ENCODE assay signal across 9 mouse cellular contexts in the genomic region with DNA sequence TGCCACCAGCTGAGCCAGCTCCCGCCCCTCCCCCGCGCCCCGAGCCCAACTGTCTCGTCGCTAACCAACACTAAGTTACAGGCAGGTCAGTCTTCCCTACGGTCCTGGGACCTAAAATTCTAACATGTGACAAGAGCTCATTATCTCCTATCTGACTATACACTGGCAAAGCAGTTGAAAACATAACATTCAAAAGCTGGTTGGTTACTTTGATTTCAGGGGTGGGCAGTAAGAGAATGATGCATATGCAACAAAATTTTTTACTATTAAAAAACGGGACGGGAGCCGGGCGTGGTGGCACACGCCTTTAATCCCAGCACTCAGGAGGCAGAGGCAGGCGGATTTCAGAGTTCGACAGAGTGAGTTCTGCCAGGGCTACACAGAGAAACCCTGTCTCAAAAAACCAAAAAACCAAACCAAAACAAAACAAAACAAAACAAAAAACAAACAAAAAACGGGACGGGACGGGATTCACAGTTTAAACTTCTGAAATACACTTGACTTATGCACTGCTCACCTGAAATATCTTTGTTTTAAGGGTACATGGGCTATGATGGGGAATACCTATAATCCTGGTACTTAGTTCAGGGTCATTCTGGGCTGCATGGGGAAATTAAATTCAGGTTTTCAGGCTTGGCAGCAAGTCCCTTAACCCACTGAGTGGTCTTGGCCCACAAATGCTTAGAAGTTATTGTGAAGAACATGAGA. TPM values are rescaled to one million over a fixed set of nuclear protein-coding genes. Genes with fewer than 3 reads are reported as not detected.
DNase-seq lines count a peak whose midpoint lies in the region; ATAC-seq and TF ChIP-seq lines count a peak whose summit lies in the region.
"Had no signal": no experiment of that assay in that cellular context is flagged by ENCODE, and none has a peak within 500 bp of the region (broad histone marks: within the 10 kb centered on the region; RNA-seq: fewer than 3 reads in every experiment).

No protein-coding gene starts in this region.

- H3K27me3 ChIP-seq in neural tube, embryonic 11.5 days (ENCODE audit: control insufficient read depth, insufficient read depth, low read length): no peaks in the 10 kb centered on the region
- no peaks in the 10 kb centered on the region for H3K27me3 ChIP-seq in heart, embryonic 16.5 days (ENCODE audit: control insufficient read depth, insufficient read depth, low read length)
- no peaks in the 10 kb centered on the region for H3K27me3 ChIP-seq in limb, embryonic 11.5 days (ENCODE audit: control insufficient read depth, insufficient read depth, low read length)
- H3K27me3 ChIP-seq in stomach, embryonic 16.5 days (ENCODE audit: control insufficient read depth, insufficient read depth, low read length): no peaks in the 10 kb centered on the region

- H3K4me2 ChIP-seq in neural tube, embryonic 11.5 days (ENCODE audit: low read depth): peak overlapping the region; percentile 45
- peak overlapping the region; percentile 74 for H3K4me2 ChIP-seq in heart, embryonic 16.5 days (ENCODE audit: low read depth, low read length)
- peak overlapping the region; percentile 50 for H3K4me2 ChIP-seq in limb, embryonic 11.5 days (ENCODE audit: low read depth, severe bottlenecking)
- peak overlapping the region; percentile 57 for H3K4me2 ChIP-seq in stomach, embryonic 16.5 days (ENCODE audit: low read depth, low read length)

- peak overlapping the region; percentile 23 for H3K4me3 ChIP-seq in neural tube, embryonic 11.5 days (ENCODE audit: low read depth, low read length)
- peak overlapping the region; percentile 56 for H3K4me3 ChIP-seq in heart, embryonic 16.5 days (ENCODE audit: low read length)
- H3K4me3 ChIP-seq in limb, embryonic 11.5 days (ENCODE audit: low read depth, low read length): peak overlapping the region; percentile 22
- H3K4me3 ChIP-seq in stomach, embryonic 16.5 days (replicated peaks; ENCODE audit: low read length): peak overlapping the region; percentile 32
- no peak overlapping the region for H3K4me3 ChIP-seq in gastrocnemius, adult 2 months

- no peaks in the 10 kb centered on the region for H3K9me3 ChIP-seq in neural tube, embryonic 11.5 days (ENCODE audit: control insufficient read depth, low read length)
- H3K9me3 ChIP-seq in heart, embryonic 16.5 days (replicated peaks; ENCODE audit: control insufficient read depth, low read length): no peaks in the 10 kb centered on the region
- H3K9me3 ChIP-seq in limb, embryonic 11.5 days (ENCODE audit: control insufficient read depth, low read length): no peaks in the 10 kb centered on the region
- no peaks in the 10 kb centered on the region for H3K9me3 ChIP-seq in stomach, embryonic 16.5 days (replicated peaks; ENCODE audit: control insufficient read depth, low read length)

- DNase-seq in neural tube, embryonic 11.5 days (ENCODE audit: low spot score): no peak
- DNase-seq in neural tube, embryonic 10.5 days (ENCODE audit: extremely low spot score, low spot score): no peak
- no peak for DNase-seq in limb, embryonic 11.5 days (ENCODE audit: low spot score)
- no peak for DNase-seq in left cerebral cortex, postnatal 36 days (ENCODE audit: low spot score in 2 of 2)
- no peak for DNase-seq in gastrocnemius, adult 2 months

- no peak overlapping the region for H3K27ac ChIP-seq in neural tube, embryonic 11.5 days (ENCODE audit: low read depth, low read length)
- peak overlapping the region; percentile 59 for H3K27ac ChIP-seq in heart, embryonic 16.5 days (ENCODE audit: low read length)
- no peak overlapping the region for H3K27ac ChIP-seq in limb, embryonic 11.5 days (replicated peaks; ENCODE audit: low read depth, low read length)
- peak overlapping the region; percentile 53 for H3K27ac ChIP-seq in stomach, embryonic 16.5 days (ENCODE audit: low read length)
- H3K27ac ChIP-seq in gastrocnemius, adult 2 months: no peak overlapping the region

- ATAC-seq in neural tube, embryonic 11.5 days (ENCODE audit: insufficient read depth, low FRiP score, low TSS enrichment): no peak
- no peak for ATAC-seq in heart, embryonic 16.5 days (replicated peaks; ENCODE audit: extremely low read depth, insufficient read depth, low FRiP score)
- ATAC-seq in limb, embryonic 11.5 days (ENCODE audit: insufficient number of reproducible peaks, low FRiP score, low TSS enrichment, low read depth): no peak
- ATAC-seq in stomach, embryonic 16.5 days (ENCODE audit: insufficient read depth, low FRiP score): no peak
- ATAC-seq in granulocyte monocyte progenitor cell, adult 5-6 weeks (replicated peaks; ENCODE audit: poor library complexity, severe bottlenecking): no peak

- no peaks in the 10 kb centered on the region for H3K4me1 ChIP-seq in neural tube, embryonic 11.5 days (ENCODE audit: control insufficient read depth, insufficient read depth, low read length)
- peaks cover 21% of the 10 kb centered on the region for H3K4me1 ChIP-seq in heart, embryonic 16.5 days (ENCODE audit: control insufficient read depth, insufficient read depth, low read length)
- peaks cover 6% of the 10 kb centered on the region; the same call in 1 of the 2 replicates for H3K4me1 ChIP-seq in limb, embryonic 11.5 days (ENCODE audit: control insufficient read depth, insufficient read depth, low read length)
- peaks cover 16% of the 10 kb centered on the region for H3K4me1 ChIP-seq in stomach, embryonic 16.5 days (ENCODE audit: control insufficient read depth, insufficient read depth, low read length)

- TF ChIP-seq CTCF in gastrocnemius, adult 2 months (IDR thresholded peaks at IDR 0.05): no peak

- intact Hi-C loops in left cerebral cortex, postnatal 36 days (cut with DNase I): no loop called here
- intact Hi-C loops in gastrocnemius, adult 2 months (cut with DNase I): no loop called here

- 41% methylated on average over 17 of the region's 17 CpGs for WGBS in neural tube, embryonic 11.5 days
- 29% methylated on average over 17 of the region's 17 CpGs for WGBS in heart, embryonic 16.5 days
- 42% methylated on average over 17 of the region's 17 CpGs for WGBS in limb, embryonic 11.5 days
- 29% methylated on average over 17 of the region's 17 CpGs for WGBS in stomach, embryonic 16.5 days

- peak overlapping the region; percentile 18; the same call in 1 of the 2 replicates for H3K9ac ChIP-seq in neural tube, embryonic 11.5 days (ENCODE audit: low read length)
- peak overlapping the region; percentile 72 for H3K9ac ChIP-seq in heart, embryonic 16.5 days (ENCODE audit: low read length)
- peak overlapping the region; percentile 55 for H3K9ac ChIP-seq in limb, embryonic 11.5 days (ENCODE audit: low read length)
- H3K9ac ChIP-seq in stomach, embryonic 16.5 days (ENCODE audit: low read length): peak overlapping the region; percentile 57

- no peaks in the 10 kb centered on the region for H3K36me3 ChIP-seq in neural tube, embryonic 11.5 days (ENCODE audit: control insufficient read depth, insufficient read depth, low read length)
- H3K36me3 ChIP-seq in heart, embryonic 16.5 days (ENCODE audit: control insufficient read depth, insufficient read depth): no peaks in the 10 kb centered on the region
- H3K36me3 ChIP-seq in limb, embryonic 11.5 days (ENCODE audit: control insufficient read depth, insufficient read depth, low read length): no peaks in the 10 kb centered on the region
- H3K36me3 ChIP-seq in stomach, embryonic 16.5 days (ENCODE audit: control insufficient read depth, insufficient read depth, low read length): no peaks in the 10 kb centered on the region

RNA-seq across cellular contexts. Expression of gene Eif4a2, which starts 4.1 kb away (rescaled TPM):
- polyA plus RNA-seq in neural tube, embryonic 11.5 days (2014; fragmentation: Nextera tagmentation; extraction: Ambion mirVana): 217 and 230 TPM in 2 replicates
- 156 and 174 TPM in 2 replicates for polyA plus RNA-seq in heart, embryonic 16.5 days (2015; fragmentation: Nextera tagmentation; extraction: Ambion mirVana)
- 228 and 233 TPM in 2 replicates for polyA plus RNA-seq in limb, embryonic 11.5 days (2014; fragmentation: Nextera tagmentation; extraction: Ambion mirVana)
- 244 and 257 TPM in 2 replicates for polyA plus RNA-seq in stomach, embryonic 16.5 days (2015; fragmentation: Nextera tagmentation; extraction: Ambion mirVana)
- total RNA-seq in granulocyte monocyte progenitor cell, adult 5-6 weeks (2014; fragmentation: Nextera tagmentation): 322 and 433 TPM in 2 replicates
- total RNA-seq in granulocyte monocyte progenitor cell, adult 5-6 weeks (2017): 678 and 830 TPM in 2 replicates
- 100 to 1,000 TPM; 863 to 878 TPM for total RNA-seq in left cerebral cortex, postnatal 36 days (2021)
- total RNA-seq in gastrocnemius, adult 2 months (2021): 100 to 1,000 TPM; 458 to 462 TPM

RNA-seq across cellular contexts. Expression of gene Rfc4, which starts 24.3 kb away (rescaled TPM):
- 150 and 184 TPM in 2 replicates for polyA plus RNA-seq in neural tube, embryonic 11.5 days (2014; fragmentation: Nextera tagmentation; extraction: Ambion mirVana)
- 77.8 and 81.6 TPM in 2 replicates for polyA plus RNA-seq in heart, embryonic 16.5 days (2015; fragmentation: Nextera tagmentation; extraction: Ambion mirVana)
- 203 and 210 TPM in 2 replicates for polyA plus RNA-seq in limb, embryonic 11.5 days (2014; fragmentation: Nextera tagmentation; extraction: Ambion mirVana)
- 81.3 and 93.7 TPM in 2 replicates for polyA plus RNA-seq in stomach, embryonic 16.5 days (2015; fragmentation: Nextera tagmentation; extraction: Ambion mirVana)
- total RNA-seq in granulocyte monocyte progenitor cell, adult 5-6 weeks (2014; fragmentation: Nextera tagmentation): 100.0 and 117 TPM in 2 replicates
- total RNA-seq in granulocyte monocyte progenitor cell, adult 5-6 weeks (2017): 78.2 and 92.9 TPM in 2 replicates
- total RNA-seq in left cerebral cortex, postnatal 36 days (2021): 1 to 10 TPM; 6.8 to 7.3 TPM
- total RNA-seq in gastrocnemius, adult 2 months (2021): 1 to 10 TPM; 7.6 to 7.9 TPM

RNA-seq across cellular contexts. Expression of gene Adipoq, which starts 43.1 kb away (rescaled TPM):
- not detected in 2 replicates for polyA plus RNA-seq in neural tube, embryonic 11.5 days (2014; fragmentation: Nextera tagmentation; extraction: Ambion mirVana)
- not detected in 2 replicates for polyA plus RNA-seq in heart, embryonic 16.5 days (2015; fragmentation: Nextera tagmentation; extraction: Ambion mirVana)
- not detected in 2 replicates for polyA plus RNA-seq in limb, embryonic 11.5 days (2014; fragmentation: Nextera tagmentation; extraction: Ambion mirVana)
- polyA plus RNA-seq in stomach, embryonic 16.5 days (2015; fragmentation: Nextera tagmentation; extraction: Ambion mirVana): not detected in 2 replicates
- not detected in 2 replicates for total RNA-seq in granulocyte monocyte progenitor cell, adult 5-6 weeks (2014; fragmentation: Nextera tagmentation)
- total RNA-seq in granulocyte monocyte progenitor cell, adult 5-6 weeks (2017): 0.15 TPM in 1 of 2 replicates, not detected in the other
- total RNA-seq in left cerebral cortex, postnatal 36 days (2021): not detected
- 1 to 10 TPM in 1 of 2 experiments, under 1 TPM in 1; 0.87 to 8.6 TPM for total RNA-seq in gastrocnemius, adult 2 months (2021)
- total RNA-seq: left cerebral cortex, postnatal 25 days had no signal

RNA-seq across cellular contexts. Expression of gene Kng1, which starts 45.5 kb away (rescaled TPM):
- not detected in 2 replicates for polyA plus RNA-seq in neural tube, embryonic 11.5 days (2014; fragmentation: Nextera tagmentation; extraction: Ambion mirVana)
- 0.67 and 1.0 TPM in 2 replicates for polyA plus RNA-seq in heart, embryonic 16.5 days (2015; fragmentation: Nextera tagmentation; extraction: Ambion mirVana)
- polyA plus RNA-seq in limb, embryonic 11.5 days (2014; fragmentation: Nextera tagmentation; extraction: Ambion mirVana): 0.33 TPM in 1 of 2 replicates, not detected in the other
- polyA plus RNA-seq in stomach, embryonic 16.5 days (2015; fragmentation: Nextera tagmentation; extraction: Ambion mirVana): 23.8 and 31.9 TPM in 2 replicates
- not detected in 2 replicates for total RNA-seq in granulocyte monocyte progenitor cell, adult 5-6 weeks (2014; fragmentation: Nextera tagmentation)
- not detected in 2 replicates for total RNA-seq in granulocyte monocyte progenitor cell, adult 5-6 weeks (2017)
- total RNA-seq in left cerebral cortex, postnatal 36 days (2021): not detected
- not detected for total RNA-seq in gastrocnemius, adult 2 months (2021)
- total RNA-seq: left cerebral cortex, postnatal 25 days had no signal

Comparison
In these comparisons a context has a peak if more than half of its experiments do, and no peak if none do; other contexts are left out.
1. H3K27ac ChIP-seq: peak in heart, embryonic 16.5 days (single experiment) and stomach, embryonic 16.5 days (single experiment); none in neural tube, embryonic 11.5 days (single experiment), limb, embryonic 11.5 days (single experiment) and gastrocnemius, adult 2 months (single experiment).
2. H3K9ac ChIP-seq: peak in every context shown above with its lines; median percentile 72 in heart, embryonic 16.5 days; 57 in stomach, embryonic 16.5 days; 55 in limb, embryonic 11.5 days; 18 in neural tube, embryonic 11.5 days.
3. Peak in every context shown above with its lines, with median percentiles within 50 percentile points of each other: H3K4me2 ChIP-seq.